Mouse (Mus musculus) liver, embryonic 13.5 days (tissue): ENCODE results near the gene Vamp8. TPM values are rescaled to one million over a fixed set of nuclear protein-coding genes. Genes with fewer than 3 reads are reported as not detected.
A peak's percentile ranks its signal among the peaks of the same experiment; 100 is the strongest.

Experiments
- ATAC-seq: fragments of 200-750 bp; cut with Nextera tagmentation; 2 replicates; pipeline ENCODE4 v1.8.0; 2017; ENCODE audit warnings: low read depth, mild to moderate bottlenecking, moderate number of reproducible peaks, moderate library complexity
- DNase-seq: peaks from one replicate; pipeline ENCODE4 v3.0.0; 2022
- H3K27ac ChIP-seq: fragments of 300-500 bp; sonication (generic); 2 replicates; pipeline ENCODE4 v1.5.1; 2015; ENCODE audit warnings: moderate library complexity, mild to moderate bottlenecking, inconsistent platforms
- H3K27me3 ChIP-seq: fragments of 300-500 bp; sonication (generic); 2 replicates; pipeline ENCODE4 v1.6.1; 2015; ENCODE audit warnings: mild to moderate bottlenecking, inconsistent platforms
- H3K36me3 ChIP-seq: fragments of 300-500 bp; sonication (generic); 2 replicates; pipeline ENCODE4 v1.6.1; 2015; ENCODE audit warnings: mild to moderate bottlenecking, inconsistent platforms
- H3K4me1 ChIP-seq: fragments of 300-500 bp; sonication (generic); replicated peaks from 2 replicates; pipeline ENCODE4 v1.6.1; 2015; ENCODE audit warnings: inconsistent platforms
- H3K4me2 ChIP-seq: fragments of 300-500 bp; sonication (generic); 2 replicates; pipeline ENCODE4 v1.6.1; 2015; ENCODE audit warnings: inconsistent platforms, mild to moderate bottlenecking, moderate library complexity
- H3K4me3 ChIP-seq: fragments of 300-500 bp; sonication (generic); replicated peaks from 2 replicates; pipeline ENCODE4 v1.5.1; 2015; ENCODE audit warnings: mild to moderate bottlenecking, inconsistent platforms
- H3K9ac ChIP-seq: fragments of 300-500 bp; sonication (generic); 2 replicates; pipeline ENCODE4 v1.6.1; 2015; ENCODE audit warnings: mild to moderate bottlenecking, inconsistent platforms
- H3K9me3 ChIP-seq: fragments of 300-500 bp; sonication (generic); replicated peaks from 2 replicates; pipeline ENCODE4 v1.6.1; 2016; ENCODE audit warnings: inconsistent platforms
- WGBS: fragments of 180-500 bp; shearing (Covaris S2); methylation state at CpG from one replicate; pipeline ENCODE4 v1.1.7; 2015; ENCODE audit not compliant: insufficient replicate concordance; 5-methylcytosine and 5-hydroxymethylcytosine counted together
- polyA plus RNA-seq: library from polyadenylated mRNA; unstranded; fragments of >200 nt; fragmentation: Nextera tagmentation; extraction: Ambion mirVana; gene quantifications from 2 replicates; pipeline ENCODE4 v1.2.1, GENCODE M21; 2015

Vamp8 gene
- polyA plus RNA-seq, 1 experiment from 2014 or later = 260 TPM

- Histone ChIP-seq H3K4me1 (peaks cover 80% of the 10 kb centered on the region), H3K27ac (peak overlapping the region; percentile 93)
Observed at GRCm38 (mm10) chr6:72348411-72348810, 42.1 kb downstream of the Vamp8 start.

GRCm38 (mm10) chr6:72347166-72347941, 43.1 kb downstream of the Vamp8 start, which contains the start of gene 0610030E20Rik:
TSS of gene 0610030E20Rik (plus strand) at chr6:72347317.
- Histone ChIP-seq H3K36me3 (peaks cover 35% of the 10 kb centered on the region), H3K9me3 (no peaks in the 10 kb centered on the region), H3K4me3 (peak within 1 kb of the TSS; percentile 91), H3K4me2 (peak within 1 kb of the TSS; percentile 90), H3K27me3 (no peaks in the 10 kb centered on the region), H3K9ac (peak within 1 kb of the TSS; percentile 94), H3K4me1 (peaks cover 81% of the 10 kb centered on the region), H3K27ac (peak within 1 kb of the TSS; percentile 93)
- ATAC-seq (peak; percentile 63), DNase-seq (peak; percentile 64)
- 1% methylated on average over 71 of the region's 72 CpGs for WGBS

More at GRCm38 (mm10) chr6:72348411-72348810, 42.1 kb downstream of the Vamp8 start:
- Histone ChIP-seq H3K27me3 (peaks cover 2% of the 10 kb centered on the region), H3K9me3 (no peaks in the 10 kb centered on the region), H3K36me3 (peaks cover 31% of the 10 kb centered on the region), H3K4me3 (peak overlapping the region; percentile 91), H3K9ac (peak overlapping the region; percentile 94), H3K4me2 (peak overlapping the region; percentile 90)
- no peak for DNase-seq
- ATAC-seq = no peak
- 69% methylated on average over 10 of the region's 10 CpGs for WGBS

GRCm38 (mm10) chr6:72346261-72346660, 44.2 kb downstream of the Vamp8 start:
- Histone ChIP-seq H3K36me3 (peaks cover 43% of the 10 kb centered on the region), H3K4me1 (peaks cover 82% of the 10 kb centered on the region), H3K4me3 (peak overlapping the region; percentile 91; the same call in 1 of the 2 replicates), H3K27me3 (no peaks in the 10 kb centered on the region), H3K4me2 (peak overlapping the region; percentile 90), H3K27ac (peak overlapping the region; percentile 93), H3K9ac (peak overlapping the region; percentile 88), H3K9me3 (no peaks in the 10 kb centered on the region)
- WGBS = 60% methylated on average over 4 of the region's 4 CpGs
- no peak for DNase-seq
- ATAC-seq = no peak

- H3K27me3 ChIP-seq = no peaks in the 10 kb centered on the region
- peak overlapping the region; percentile 93 for H3K27ac ChIP-seq
- H3K4me3 ChIP-seq = peak overlapping the region; percentile 84
- WGBS = 10% methylated on average over 6 of the region's 6 CpGs
- H3K9me3 ChIP-seq = no peaks in the 10 kb centered on the region
- peak overlapping the region; percentile 88 for H3K9ac ChIP-seq
- H3K4me2 ChIP-seq = peak overlapping the region; percentile 90
- peaks cover 82% of the 10 kb centered on the region for H3K4me1 ChIP-seq
- DNase-seq (no peak), ATAC-seq (no peak)
- peaks cover 44% of the 10 kb centered on the region for H3K36me3 ChIP-seq
Observed at GRCm38 (mm10) chr6:72345633-72346032, 44.9 kb downstream of the Vamp8 start.

GRCm38 (mm10) chr6:72345074-72345567, 45.4 kb downstream of the Vamp8 start, which contains the start of gene Usp39:
TSS of gene Usp39 (minus strand) at chr6:72345184.
- peak; percentile 81 for ATAC-seq
- Histone ChIP-seq H3K9me3 (no peaks in the 10 kb centered on the region), H3K27me3 (no peaks in the 10 kb centered on the region), H3K27ac (peak within 1 kb of the TSS; percentile 93), H3K9ac (peak within 1 kb of the TSS; percentile 88), H3K36me3 (peaks cover 42% of the 10 kb centered on the region), H3K4me1 (peaks cover 80% of the 10 kb centered on the region), H3K4me2 (peak within 1 kb of the TSS; percentile 90), H3K4me3 (peak within 1 kb of the TSS; percentile 91)
- DNase-seq = peak; percentile 88
- WGBS = under 1% methylated on average over 30 of the region's 30 CpGs

- Histone ChIP-seq H3K9me3 (no peaks in the 10 kb centered on the region), H3K27me3 (no peaks in the 10 kb centered on the region), H3K4me1 (peaks cover 77% of the 10 kb centered on the region), H3K27ac (peak overlapping the region; percentile 93), H3K9ac (peak overlapping the region; percentile 88), H3K4me3 (peak overlapping the region; percentile 84), H3K4me2 (peak overlapping the region; percentile 90), H3K36me3 (peaks cover 41% of the 10 kb centered on the region)
- WGBS = under 1% methylated on average over 42 of the region's 42 CpGs
- no peak for DNase-seq
- ATAC-seq = peak; percentile 71
Observed at GRCm38 (mm10) chr6:72344396-72345073, 46.0 kb downstream of the Vamp8 start.

- no peaks in the 10 kb centered on the region for H3K9me3 ChIP-seq
- no peaks in the 10 kb centered on the region for H3K27me3 ChIP-seq
- no peak overlapping the region for H3K4me2 ChIP-seq
- no peak overlapping the region for H3K27ac ChIP-seq
- peaks cover 43% of the 10 kb centered on the region for H3K4me1 ChIP-seq
- WGBS = 52% methylated on average over 2 of the region's 2 CpGs
- H3K4me3 ChIP-seq = no peak overlapping the region
- DNase-seq (no peak), ATAC-seq (no peak)
- peaks cover 69% of the 10 kb centered on the region for H3K36me3 ChIP-seq
- H3K9ac ChIP-seq = 0 out of 2 replicates have a peak overlapping the region, but pooled peaks have one; percentile 23
Observed at GRCm38 (mm10) chr6:72340481-72340880, 50.0 kb downstream of the Vamp8 start.

Other genes with a start within 250 kb of the Vamp8 start
- gene Atoh8, start 155.1 kb downstream of the Vamp8 start, polyA plus RNA-seq = 0.86 and 1.1 TPM in 2 replicates
- not detected in 2 replicates for gene Sftpb, start 86.1 kb downstream of the Vamp8 start, polyA plus RNA-seq
- 52.6 and 60.6 TPM in 2 replicates for gene Usp39, start 45.5 kb downstream of the Vamp8 start, polyA plus RNA-seq
- gene 0610030E20Rik, start 43.4 kb downstream of the Vamp8 start, polyA plus RNA-seq = 14.5 and 17.7 TPM in 2 replicates
- 32.5 and 37.9 TPM in 2 replicates for gene Tmem150a, start 35.3 kb downstream of the Vamp8 start, polyA plus RNA-seq
- 76.9 and 82.6 TPM in 2 replicates for gene Rnf181, start 23.7 kb downstream of the Vamp8 start, polyA plus RNA-seq
- gene Vamp5, start 10.2 kb downstream of the Vamp8 start, polyA plus RNA-seq = 99.0 and 99.7 TPM in 2 replicates
- gene Ggcx, start 23.6 kb upstream of the Vamp8 start, polyA plus RNA-seq = 15.8 and 21.9 TPM in 2 replicates
- gene Mat2a, start 48.9 kb upstream of the Vamp8 start, polyA plus RNA-seq = 235 and 254 TPM in 2 replicates
- gene Sh2d6, start 131.0 kb upstream of the Vamp8 start, polyA plus RNA-seq = not detected in 2 replicates
- 13.9 and 15.2 TPM in 2 replicates for gene Capg, start 153.7 kb upstream of the Vamp8 start, polyA plus RNA-seq
- gene Elmod3, start 207.7 kb upstream of the Vamp8 start, polyA plus RNA-seq = 5.1 and 6.1 TPM in 2 replicates
- gene Retsat, start 207.8 kb upstream of the Vamp8 start, polyA plus RNA-seq = 13.2 and 14.6 TPM in 2 replicates
- gene Tgoln1, start 226.3 kb upstream of the Vamp8 start, polyA plus RNA-seq = 13.6 and 18.2 TPM in 2 replicates